Comparison of ENCODE assay signal across 9 mouse cellular contexts in genomic region chr17:34915410-34915831, GRCm38 (mm10). TPM values are rescaled to one million over a fixed set of nuclear protein-coding genes. Genes with fewer than 3 reads are reported as not detected.
DNase-seq lines count a peak whose midpoint lies in the region; ATAC-seq and TF ChIP-seq lines count a peak whose summit lies in the region.
"Had no signal": no experiment of that assay in that cellular context is flagged by ENCODE, and none has a peak within 500 bp of the region (broad histone marks: within the 10 kb centered on the region; RNA-seq: fewer than 3 reads in every experiment).

No protein-coding gene starts in this region.

- TF ChIP-seq POLR2A in bone marrow, adult 2 months (IDR thresholded peaks at IDR 0.05; ENCODE audit: borderline replicate concordance, control insufficient read depth, low read depth, low read length) = no peak

- no peak overlapping the region for H3K27ac ChIP-seq in heart, embryonic 12.5 days (ENCODE audit: poor library complexity, severe bottlenecking)
- H3K27ac ChIP-seq in bone marrow, adult 2 months (ENCODE audit: control insufficient read depth, insufficient read depth, low read depth, low read length, poor library complexity) = no peak overlapping the region
- peak overlapping the region; percentile 75 for H3K27ac ChIP-seq in kidney, postnatal 0 days
- H3K27ac ChIP-seq: macrophage had no signal

- peak; percentile 32; the same call in 1 of the 2 replicates for TF ChIP-seq CTCF in bone marrow, adult 2 months (IDR thresholded peaks at IDR 0.05; ENCODE audit: control insufficient read depth, insufficient read depth, low read length)
- TF ChIP-seq CTCF in kidney, postnatal 0 days (IDR thresholded peaks at IDR 0.05; ENCODE audit: low read depth) = peak; percentile 68

- peaks cover 3% of the 10 kb centered on the region; the same call in 1 of the 2 replicates for H3K4me1 ChIP-seq in heart, embryonic 12.5 days (replicated peaks)
- H3K4me1 ChIP-seq in bone marrow, adult 2 months (ENCODE audit: control insufficient read depth, insufficient read depth, low read length) = no peaks in the 10 kb centered on the region; the same call in 1 of the 2 replicates
- H3K4me1 ChIP-seq in kidney, postnatal 0 days (replicated peaks; ENCODE audit: insufficient read depth, low read length) = no peaks in the 10 kb centered on the region

- H3K9ac ChIP-seq in heart, embryonic 12.5 days = peak overlapping the region; percentile 12; the same call in 1 of the 2 replicates
- H3K9ac ChIP-seq in kidney, postnatal 0 days (ENCODE audit: low read depth, low read length) = 0 out of 2 replicates have a peak overlapping the region, but pooled peaks have one; percentile 32

- 22% methylated on average over 11 of the region's 11 CpGs for WGBS in heart, embryonic 12.5 days
- WGBS in bone marrow, adult 2 months = 9% methylated on average over 11 of the region's 11 CpGs
- whole genome bisulfite sequencing in kidney, postnatal 0 days = 14% methylated on average over 11 of the region's 11 CpGs

- no peaks in the 10 kb centered on the region for H3K9me3 ChIP-seq in heart, embryonic 12.5 days (replicated peaks)
- no peaks in the 10 kb centered on the region for H3K9me3 ChIP-seq in kidney, postnatal 0 days (replicated peaks; ENCODE audit: low read length)

- H3K4me3 ChIP-seq in heart, embryonic 12.5 days = no peak overlapping the region
- no peak overlapping the region for H3K4me3 ChIP-seq in bone marrow, adult 2 months (replicated peaks; ENCODE audit: control insufficient read depth, low read depth, low read length)
- no peak overlapping the region for H3K4me3 ChIP-seq in kidney, postnatal 0 days (replicated peaks; ENCODE audit: low read depth, low read length)

- DNase-seq in heart, postnatal 25 days (ENCODE audit: low spot score) = no peak
- DNase-seq in kidney, postnatal 0 days (ENCODE audit: low spot score) = peak; percentile 86
- DNase-seq in lung, postnatal 4 days = peak; percentile 53 to 55
- DNase-seq in thymus, postnatal 25 days = no peak
- DNase-seq in frontal cortex, postnatal 10 days (ENCODE audit: low spot score in 2 of 2) = no peak
- DNase-seq in ovary, postnatal 14 days (ENCODE audit: low spot score) = no peak

- H3K27me3 ChIP-seq in heart, embryonic 12.5 days (replicated peaks) = no peaks in the 10 kb centered on the region
- no peaks in the 10 kb centered on the region for H3K27me3 ChIP-seq in kidney, postnatal 0 days (ENCODE audit: insufficient read depth, low read length)

- H3K4me2 ChIP-seq in heart, embryonic 12.5 days = peak overlapping the region; percentile 26
- peak overlapping the region; percentile 41; the same call in 1 of the 2 replicates for H3K4me2 ChIP-seq in kidney, postnatal 0 days (ENCODE audit: low read length)

- H3K36me3 ChIP-seq in heart, embryonic 12.5 days = peaks cover 37% of the 10 kb centered on the region
- peaks cover 30% of the 10 kb centered on the region for H3K36me3 ChIP-seq in kidney, postnatal 0 days (ENCODE audit: insufficient read depth, low read length)

- 0 out of 2 replicates have a peak, but pooled peaks have one; percentile 19 for ATAC-seq in heart, embryonic 12.5 days (ENCODE audit: insufficient number of reproducible peaks, low FRiP score)
- ATAC-seq in kidney, postnatal 0 days (replicated peaks; ENCODE audit: low FRiP score, low read depth) = peak; percentile 75

- intact Hi-C loops in heart, postnatal 25 days (cut with DNase I) = no loop called here

RNA-seq across cellular contexts. Expression of gene Slc44a4, which starts 1.2 kb away (rescaled TPM):
- polyA plus RNA-seq in heart, embryonic 12.5 days (2016; fragmentation: Nextera tagmentation; extraction: Ambion mirVana) = 0.08 TPM in 1 of 2 replicates, not detected in the other
- total RNA-seq in heart, postnatal 25 days (2021) = not detected
- polyA plus RNA-seq in bone marrow, adult 2 months (2011; ENCODE audit: insufficient read depth, insufficient read length, low replicate concordance, missing spikeins) = 1.3 TPM in 1 of 2 replicates, not detected in the other
- 24.2 and 27.3 TPM in 2 replicates for polyA plus RNA-seq in kidney, postnatal 0 days (2015; fragmentation: Nextera tagmentation; extraction: Ambion mirVana)
- polyA plus RNA-seq: macrophage had no signal

RNA-seq across cellular contexts. Expression of gene Neu1, which starts 15.6 kb away (rescaled TPM):
- polyA plus RNA-seq in heart, embryonic 12.5 days (2016; fragmentation: Nextera tagmentation; extraction: Ambion mirVana) = 20.8 and 21.5 TPM in 2 replicates
- 10 to 100 TPM; 12.7 to 14.1 TPM for total RNA-seq in heart, postnatal 25 days (2021)
- polyA plus RNA-seq in bone marrow, adult 2 months (2011; ENCODE audit: insufficient read depth, insufficient read length, low replicate concordance, missing spikeins) = 18.1 and 33.6 TPM in 2 replicates
- 92.0 and 101 TPM in 2 replicates for polyA plus RNA-seq in kidney, postnatal 0 days (2015; fragmentation: Nextera tagmentation; extraction: Ambion mirVana)

RNA-seq across cellular contexts. Expression of gene Ehmt2, which starts 17.2 kb away (rescaled TPM):
- 49.1 and 51.6 TPM in 2 replicates for polyA plus RNA-seq in heart, embryonic 12.5 days (2016; fragmentation: Nextera tagmentation; extraction: Ambion mirVana)
- 10 to 100 TPM; 37.6 to 39.1 TPM for total RNA-seq in heart, postnatal 25 days (2021)
- 60.6 and 104 TPM in 2 replicates for polyA plus RNA-seq in bone marrow, adult 2 months (2011; ENCODE audit: insufficient read depth, insufficient read length, low replicate concordance, missing spikeins)
- 44.1 and 49.1 TPM in 2 replicates for polyA plus RNA-seq in kidney, postnatal 0 days (2015; fragmentation: Nextera tagmentation; extraction: Ambion mirVana)

RNA-seq across cellular contexts. Expression of gene C2, which starts 17.4 kb away (rescaled TPM):
- polyA plus RNA-seq in heart, embryonic 12.5 days (2016; fragmentation: Nextera tagmentation; extraction: Ambion mirVana) = 0.24 and 0.35 TPM in 2 replicates
- 1 to 10 TPM; 2.8 to 4.1 TPM for total RNA-seq in heart, postnatal 25 days (2021)
- 3.7 and 5.9 TPM in 2 replicates for polyA plus RNA-seq in bone marrow, adult 2 months (2011; ENCODE audit: insufficient read depth, insufficient read length, low replicate concordance, missing spikeins)
- polyA plus RNA-seq in kidney, postnatal 0 days (2015; fragmentation: Nextera tagmentation; extraction: Ambion mirVana) = 7.0 and 7.4 TPM in 2 replicates

RNA-seq across cellular contexts. Expression of gene Gm20547, which starts 33.6 kb away (rescaled TPM):
- polyA plus RNA-seq in heart, embryonic 12.5 days (2016; fragmentation: Nextera tagmentation; extraction: Ambion mirVana) = not detected in 2 replicates
- total RNA-seq in heart, postnatal 25 days (2021) = under 1 TPM in 1 of 2 experiments, not detected in 1; 0.08 TPM
- polyA plus RNA-seq in bone marrow, adult 2 months (2011; ENCODE audit: insufficient read depth, insufficient read length, low replicate concordance, missing spikeins) = 2.0 TPM in 1 of 2 replicates, not detected in the other
- polyA plus RNA-seq in kidney, postnatal 0 days (2015; fragmentation: Nextera tagmentation; extraction: Ambion mirVana) = not detected in 2 replicates
- polyA plus RNA-seq: macrophage had no signal

Comparison
In these comparisons a context has a peak if more than half of its experiments do, and no peak if none do; other contexts are left out.
1. DNase-seq: peak in kidney, postnatal 0 days (single experiment) and lung, postnatal 4 days (2 of 2); none in heart, postnatal 25 days (single experiment), thymus, postnatal 25 days (single experiment), frontal cortex, postnatal 10 days (0 of 2) and ovary, postnatal 14 days (single experiment).
2. RNA of gene Slc44a4, which starts 1.2 kb away (polyA plus RNA-seq): 24.2 to 27.3 TPM in kidney, postnatal 0 days; 1.3 TPM in bone marrow, adult 2 months and 0.08 TPM in heart, embryonic 12.5 days; every median in the first group is over 10 times any median in the second.